Mouse (Mus musculus) forebrain, postnatal 0 days (tissue): ENCODE measurements at regions not wholly inside any gene's neighbourhood (a gene's known extent, or its start where the extent isn't known, plus 50 kb on each side); places are given as distances from the start of the nearest gene placed in this dataset.

ENCODE experiments used
- ATAC-seq: fragments of 200-750 bp; cut with Nextera tagmentation; 2 replicates; pipeline ENCODE4 v1.8.0; 2017; ENCODE audit warnings: mild to moderate bottlenecking, moderate library complexity
- DNase-seq: peaks from one replicate; pipeline ENCODE4 v3.0.0-alpha.2; 2015
- H3K27ac ChIP-seq: fragments of 300-500 bp; sonication (generic); 2 replicates; pipeline ENCODE4 v1.5.1; 2014; ENCODE audit warnings: low read depth, mild to moderate bottlenecking, antibody characterized with exemption, low read length, moderate library complexity, mixed read lengths
- H3K27me3 ChIP-seq: fragments of 300-500 bp; sonication (generic); 2 replicates; pipeline ENCODE4 v1.6.1; 2014; ENCODE audit warnings: mild to moderate bottlenecking, low read length, mixed read lengths; ENCODE audit not compliant: insufficient read depth
- H3K36me3 ChIP-seq: fragments of 300-500 bp; sonication (generic); 2 replicates; pipeline ENCODE4 v1.6.1; 2014; ENCODE audit warnings: mild to moderate bottlenecking, moderate library complexity; ENCODE audit not compliant: insufficient read depth
- H3K4me1 ChIP-seq: fragments of 300-500 bp; sonication (generic); 2 replicates; pipeline ENCODE4 v1.6.1; 2014; ENCODE audit warnings: antibody characterized with exemption; ENCODE audit not compliant: insufficient read depth
- H3K4me2 ChIP-seq: fragments of 300-500 bp; sonication (generic); 2 replicates; pipeline ENCODE4 v1.6.1; 2014; ENCODE audit warnings: low read depth, mild to moderate bottlenecking, moderate library complexity
- H3K4me3 ChIP-seq: fragments of 300-500 bp; sonication (generic); 2 replicates; pipeline ENCODE4 v1.5.1; 2014; ENCODE audit warnings: low read depth, low read length, mixed read lengths
- H3K9ac ChIP-seq: fragments of 300-500 bp; sonication (generic); 2 replicates; pipeline ENCODE4 v1.6.1; 2014; ENCODE audit warnings: mild to moderate bottlenecking
- H3K9me3 ChIP-seq: fragments of 300-500 bp; sonication (generic); 2 replicates; pipeline ENCODE4 v1.6.1; 2016; ENCODE audit warnings: low read length
- CTCF ChIP-seq: sonication (generic); IDR thresholded peaks from 2 replicates; pipeline ENCODE4 v1.5.1; 2016; ENCODE audit warnings: antibody characterized with exemption, control low read depth, low read depth
- WGBS: fragments of 180-500 bp; shearing (Covaris S2); extraction: QIAGEN DNeasy Blood & Tissue Kit; methylation state at CpG from one replicate; pipeline ENCODE4 v1.1.7; 2014; 5-methylcytosine and 5-hydroxymethylcytosine counted together

DNA sequence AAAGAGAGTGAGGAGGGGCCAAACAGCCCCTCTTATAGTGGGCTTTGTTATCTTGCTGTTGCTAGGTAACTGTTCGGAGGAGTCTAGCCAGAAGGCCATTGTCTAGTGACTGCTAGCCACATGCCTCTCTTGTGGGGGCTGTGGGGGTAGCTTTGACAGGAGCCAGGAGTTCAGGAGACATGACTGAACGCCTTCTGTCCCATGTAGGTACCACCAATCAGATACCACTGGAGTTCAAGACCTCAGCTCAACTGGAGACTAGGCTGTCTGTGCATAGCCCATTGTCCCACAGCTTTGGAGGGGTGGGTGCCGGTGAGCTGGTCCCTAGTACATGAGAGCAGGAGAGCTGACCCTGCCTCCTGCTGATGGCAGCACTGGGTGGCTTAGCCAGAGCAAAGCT is 82.4 kb upstream of the Unc93a2 start:
- TF ChIP-seq CTCF: no peak
- Histone ChIP-seq H3K4me3 (no peak overlapping the region), H3K4me2 (no peak overlapping the region), H3K27me3 (no peaks in the 10 kb centered on the region), H3K9me3 (no peaks in the 10 kb centered on the region), H3K36me3 (no peaks in the 10 kb centered on the region), H3K4me1 (no peaks in the 10 kb centered on the region), H3K9ac (no peak overlapping the region), H3K27ac (no peak overlapping the region)
- 26% methylated on average over 3 of the region's 3 CpGs for WGBS
- DNase-seq: no peak
- ATAC-seq: 0 out of 2 replicates have a peak, but pooled peaks have one; percentile 38

DNA sequence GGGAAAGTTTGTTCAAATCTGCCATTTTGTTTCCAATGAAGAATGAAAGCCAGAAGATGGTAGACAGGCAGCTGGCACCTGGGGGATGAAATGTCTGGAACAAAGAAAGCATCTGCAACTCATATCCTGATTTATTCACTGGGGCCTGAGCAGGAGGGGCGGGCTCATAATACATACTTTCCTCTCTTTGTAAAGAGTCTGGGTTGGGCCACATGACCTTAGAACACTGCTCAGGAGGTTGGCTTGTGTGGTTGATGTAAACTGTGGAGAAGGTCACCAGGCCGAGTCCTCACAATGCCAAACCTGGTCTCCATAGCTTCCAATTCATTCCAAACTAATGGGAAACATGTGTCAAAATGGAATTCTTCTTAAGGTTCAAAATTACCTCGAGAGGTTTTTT is 79.6 kb upstream of the Unc93a2 start:
- DNase-seq (no peak), ATAC-seq (no peak)
- no peaks in the 10 kb centered on the region for H3K9me3 ChIP-seq
- 0 out of 2 replicates have a peak, but pooled peaks cover 5% of the 10 kb centered on the region for H3K4me1 ChIP-seq
- H3K27ac ChIP-seq: no peak overlapping the region
- no peaks in the 10 kb centered on the region for H3K27me3 ChIP-seq
- no peak for TF ChIP-seq CTCF
- no peak overlapping the region for H3K4me3 ChIP-seq
- no peaks in the 10 kb centered on the region for H3K36me3 ChIP-seq
- no peak overlapping the region for H3K4me2 ChIP-seq
- H3K9ac ChIP-seq: no peak overlapping the region
- 82% methylated on average over 3 of the region's 3 CpGs for WGBS

DNA sequence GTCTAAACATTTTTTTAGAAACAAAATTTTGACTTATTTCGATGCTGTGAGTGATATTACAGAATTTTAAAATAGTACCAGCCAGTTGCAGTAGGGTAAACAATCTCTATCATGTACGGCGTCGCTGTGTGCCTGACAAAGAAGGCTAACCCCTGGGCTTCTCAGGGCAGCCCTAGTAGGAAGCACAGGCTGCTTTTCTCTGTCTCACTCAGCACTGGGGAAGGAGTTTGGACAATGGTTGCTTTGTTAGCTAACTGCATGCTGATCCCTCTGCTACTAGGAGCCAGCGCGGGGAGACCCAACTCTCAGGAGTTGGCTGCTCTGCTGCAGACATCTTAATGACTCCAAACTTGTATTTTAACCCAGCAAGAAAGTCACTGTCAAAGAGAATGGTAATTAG is 75.9 kb upstream of the Unc93a2 start:
- Histone ChIP-seq H3K27ac (no peak overlapping the region), H3K36me3 (no peaks in the 10 kb centered on the region), H3K9ac (no peak overlapping the region), H3K27me3 (no peaks in the 10 kb centered on the region), H3K4me3 (no peak overlapping the region), H3K4me2 (no peak overlapping the region), H3K9me3 (no peaks in the 10 kb centered on the region), H3K4me1 (0 out of 2 replicates have a peak, but pooled peaks cover 5% of the 10 kb centered on the region)
- TF ChIP-seq CTCF: no peak
- WGBS: 9% methylated on average over 6 of the region's 6 CpGs
- DNase-seq (peak; percentile 40), ATAC-seq (peak; percentile 73)

DNA sequence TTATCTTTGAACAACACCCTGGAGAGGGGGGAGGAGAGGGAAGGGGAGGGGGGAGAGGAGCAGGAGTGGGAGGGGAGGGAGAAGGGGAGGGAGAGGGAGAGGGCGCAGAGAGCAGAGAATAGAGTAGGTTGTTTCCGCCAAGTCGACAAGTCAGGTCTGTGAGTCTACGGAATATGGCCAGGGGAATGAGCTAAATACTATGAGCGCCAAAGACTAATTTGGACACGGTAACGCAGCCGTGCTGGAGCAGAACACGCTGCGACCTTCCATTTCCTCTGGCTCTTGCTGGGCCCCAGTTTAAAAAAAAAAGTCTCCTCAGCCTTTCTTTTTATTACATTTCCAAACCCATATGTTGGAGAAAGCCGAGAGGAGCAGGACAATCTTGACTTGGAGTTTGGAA is 71.7 kb upstream of the Unc93a2 start:
- H3K4me3 ChIP-seq: no peak overlapping the region
- DNase-seq (no peak), ATAC-seq (no peak)
- no peaks in the 10 kb centered on the region for H3K36me3 ChIP-seq
- 87% methylated on average over 11 of the region's 11 CpGs for WGBS
- no peak overlapping the region for H3K9ac ChIP-seq
- TF ChIP-seq CTCF: no peak
- H3K27me3 ChIP-seq: no peaks in the 10 kb centered on the region
- no peaks in the 10 kb centered on the region for H3K9me3 ChIP-seq
- H3K4me1 ChIP-seq: 0 out of 2 replicates have a peak, but pooled peaks cover 5% of the 10 kb centered on the region
- no peak overlapping the region for H3K4me2 ChIP-seq
- H3K27ac ChIP-seq: no peak overlapping the region

DNA sequence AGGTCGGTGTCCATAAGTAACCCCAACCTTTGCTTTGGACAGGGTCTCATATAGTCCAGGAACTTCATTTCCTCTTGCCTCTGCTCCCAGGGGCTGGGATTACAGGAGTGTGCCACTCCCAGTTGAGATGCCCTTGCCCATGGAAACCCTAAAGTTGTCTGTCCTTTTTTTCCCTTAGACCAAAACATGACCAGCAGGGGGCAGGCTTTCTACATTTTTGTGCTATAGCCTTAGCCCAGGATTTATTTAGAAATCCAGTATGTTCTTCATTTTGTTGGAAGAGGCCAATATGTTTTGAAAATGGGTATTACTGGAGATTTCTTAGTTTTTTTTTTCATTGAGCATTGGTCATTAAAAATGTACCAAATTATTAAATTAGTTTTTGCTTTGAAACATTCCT is 58.6 kb upstream of the Unc93a2 start:
- Histone ChIP-seq H3K9me3 (no peaks in the 10 kb centered on the region), H3K27ac (no peak overlapping the region), H3K4me2 (no peak overlapping the region), H3K27me3 (no peaks in the 10 kb centered on the region), H3K36me3 (no peaks in the 10 kb centered on the region), H3K9ac (no peak overlapping the region), H3K4me3 (no peak overlapping the region), H3K4me1 (no peaks in the 10 kb centered on the region)
- DNase-seq: peak; percentile 85
- ATAC-seq: no peak
- peak; percentile 75 for TF ChIP-seq CTCF
- 58% methylated on average over 1 of the region's 1 CpGs for WGBS

DNA sequence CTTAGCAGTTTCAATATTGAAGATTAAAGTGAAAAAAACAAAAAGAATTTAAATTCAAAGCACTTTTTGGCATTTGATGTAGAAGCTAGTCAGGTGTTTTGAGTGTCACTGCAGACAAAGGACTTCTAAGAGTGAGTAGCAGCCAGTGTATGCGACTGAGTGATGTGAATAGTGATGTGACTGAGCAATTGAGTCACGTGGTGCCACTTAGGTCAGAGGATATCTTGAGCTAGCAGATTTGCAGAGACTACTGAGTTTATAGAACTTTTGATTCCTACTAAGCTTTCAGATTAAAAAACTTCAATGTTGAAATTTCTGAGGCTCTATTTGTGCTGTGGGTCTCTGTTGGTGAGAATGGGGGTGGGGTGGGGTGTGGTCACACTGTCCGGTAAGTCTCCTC is 49.8 kb upstream of the Unc93a2 start:
- Histone ChIP-seq H3K27ac (no peak overlapping the region), H3K4me1 (no peaks in the 10 kb centered on the region), H3K9ac (no peak overlapping the region), H3K9me3 (no peaks in the 10 kb centered on the region), H3K27me3 (no peaks in the 10 kb centered on the region), H3K4me3 (no peak overlapping the region), H3K36me3 (no peaks in the 10 kb centered on the region), H3K4me2 (no peak overlapping the region)
- WGBS: 63% methylated on average over 3 of the region's 3 CpGs
- no peak for DNase-seq
- no peak for ATAC-seq
- TF ChIP-seq CTCF: no peak
